Mouse (Mus musculus) right cerebral cortex, postnatal 14 days (tissue): Measurements from ENCODE around the gene Ppif.

Source experiments
- DNase-seq: peaks from one replicate; pipeline ENCODE4 v3.0.0; 2022

The Ppif gene

DNA sequence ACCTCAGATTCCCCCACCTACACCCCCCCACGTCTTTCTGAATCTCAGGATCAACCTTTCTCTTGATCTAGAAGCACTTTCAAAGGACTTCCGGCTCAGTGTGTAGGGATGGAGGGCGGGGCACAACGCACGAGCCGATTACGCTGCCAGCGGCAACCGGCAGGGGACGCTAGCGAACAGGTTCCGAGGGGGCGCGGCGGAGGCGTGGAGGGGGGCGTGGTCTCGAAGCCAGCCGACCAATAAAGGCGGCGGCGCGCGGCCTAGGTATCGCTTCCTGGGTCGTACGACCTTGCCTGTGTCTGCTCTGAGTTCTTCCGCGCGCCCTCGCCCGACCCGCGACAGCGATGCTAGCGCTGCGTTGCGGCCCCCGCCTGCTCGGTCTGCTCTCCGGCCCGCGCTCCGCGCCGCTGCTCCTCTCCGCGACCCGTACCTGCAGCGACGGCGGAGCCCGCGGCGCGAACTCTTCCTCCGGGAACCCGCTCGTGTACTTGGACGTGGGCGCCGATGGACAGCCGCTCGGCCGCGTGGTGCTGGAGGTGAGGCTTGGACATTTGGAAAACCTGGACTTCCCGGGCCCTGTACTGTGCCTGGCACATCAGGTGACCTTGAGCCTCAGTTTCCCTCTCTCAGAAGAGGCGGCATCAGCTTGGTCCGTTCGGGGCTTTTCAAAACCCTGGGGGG, at the start of gene Ppif:
Gene Ppif, plus strand, starts transcription at position 267 of the 681 bp plus-strand sequence.
- DNase-seq: peak; percentile 97

DNA sequence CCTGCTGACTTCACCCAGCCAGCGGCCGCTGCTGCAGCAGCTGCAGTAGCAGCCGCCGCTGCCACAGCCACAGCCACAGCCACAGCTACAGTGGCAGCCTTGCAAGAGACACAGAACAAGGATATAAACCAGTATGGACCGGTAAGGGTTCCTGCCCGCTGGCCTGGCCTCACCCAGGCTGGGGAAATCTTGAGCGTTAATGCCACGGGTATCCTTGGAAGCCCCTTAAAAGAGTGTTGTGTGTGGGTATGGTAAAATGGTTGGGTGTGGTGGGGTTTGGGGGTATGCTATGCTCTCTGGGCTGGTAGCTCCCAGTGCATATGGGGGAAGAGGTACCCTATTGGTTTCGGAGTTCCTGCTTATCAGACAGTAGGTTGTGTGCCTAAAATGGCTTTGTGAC, 48.2 kb upstream of the Ppif start:
- DNase-seq: no peak

DNA sequence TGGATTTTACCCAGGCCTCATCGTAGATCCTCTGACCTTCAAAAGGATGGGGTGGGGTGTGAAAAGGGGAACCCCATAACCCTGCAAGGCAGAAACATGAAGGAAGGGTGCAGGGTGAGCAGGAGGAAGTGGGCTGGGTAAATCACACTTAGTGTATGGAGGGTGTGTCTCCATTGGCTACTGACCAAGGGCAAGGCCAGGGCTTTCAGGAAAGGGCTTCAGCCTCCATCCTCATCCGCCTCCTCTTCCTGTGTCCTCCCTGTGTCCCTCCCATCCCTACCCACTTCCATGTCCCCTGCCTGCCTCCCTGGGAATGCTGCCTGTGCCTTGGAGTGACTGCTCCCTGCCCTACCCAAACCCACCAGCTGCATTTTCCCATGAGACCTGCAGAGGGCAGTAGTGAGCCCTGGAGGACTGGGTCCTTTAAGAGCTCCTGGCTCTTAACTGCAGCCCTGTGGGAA, 47.8 kb upstream of the Ppif start:
- peak; percentile 61 for DNase-seq

DNA sequence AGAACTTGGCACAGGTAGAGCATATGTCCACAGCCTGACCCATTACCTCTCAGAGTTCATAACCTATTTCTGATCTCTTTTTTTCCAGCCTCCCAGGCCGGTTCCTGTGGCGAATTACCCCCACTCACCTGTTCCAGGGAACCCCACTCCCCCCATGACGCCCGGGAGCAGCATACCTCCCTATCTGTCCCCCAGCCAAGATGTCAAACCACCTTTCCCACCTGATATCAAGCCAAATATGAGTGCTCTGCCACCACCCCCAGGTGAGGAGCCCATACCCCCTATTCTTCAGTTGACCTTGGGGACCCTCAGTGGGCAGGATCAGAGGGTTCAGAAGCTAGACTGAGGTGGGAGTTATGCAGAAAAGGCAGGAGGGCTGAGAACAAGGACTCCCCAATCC, 42.8 kb upstream of the Ppif start:
- DNase-seq: no peak

DNA sequence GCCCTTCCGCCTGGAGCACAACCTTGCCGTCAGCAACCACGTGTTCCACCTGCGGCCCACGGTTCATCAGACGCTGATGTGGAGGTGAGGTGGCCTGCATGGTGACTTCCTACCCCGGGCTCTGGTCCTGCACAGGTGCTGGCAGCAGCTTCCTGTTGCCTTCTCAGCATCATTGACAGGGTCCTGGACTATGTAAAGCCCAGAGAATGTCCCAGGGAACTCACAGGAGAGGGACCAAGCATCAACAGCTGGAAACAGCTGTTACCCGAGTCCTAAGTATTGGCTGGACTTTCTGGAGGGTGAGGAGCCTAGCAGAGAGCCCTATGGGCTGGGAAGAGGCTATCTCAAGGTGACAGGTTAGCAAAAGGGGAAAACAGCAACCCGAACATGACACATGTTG, 42.0 kb upstream of the Ppif start:
- DNase-seq: no peak

DNA sequence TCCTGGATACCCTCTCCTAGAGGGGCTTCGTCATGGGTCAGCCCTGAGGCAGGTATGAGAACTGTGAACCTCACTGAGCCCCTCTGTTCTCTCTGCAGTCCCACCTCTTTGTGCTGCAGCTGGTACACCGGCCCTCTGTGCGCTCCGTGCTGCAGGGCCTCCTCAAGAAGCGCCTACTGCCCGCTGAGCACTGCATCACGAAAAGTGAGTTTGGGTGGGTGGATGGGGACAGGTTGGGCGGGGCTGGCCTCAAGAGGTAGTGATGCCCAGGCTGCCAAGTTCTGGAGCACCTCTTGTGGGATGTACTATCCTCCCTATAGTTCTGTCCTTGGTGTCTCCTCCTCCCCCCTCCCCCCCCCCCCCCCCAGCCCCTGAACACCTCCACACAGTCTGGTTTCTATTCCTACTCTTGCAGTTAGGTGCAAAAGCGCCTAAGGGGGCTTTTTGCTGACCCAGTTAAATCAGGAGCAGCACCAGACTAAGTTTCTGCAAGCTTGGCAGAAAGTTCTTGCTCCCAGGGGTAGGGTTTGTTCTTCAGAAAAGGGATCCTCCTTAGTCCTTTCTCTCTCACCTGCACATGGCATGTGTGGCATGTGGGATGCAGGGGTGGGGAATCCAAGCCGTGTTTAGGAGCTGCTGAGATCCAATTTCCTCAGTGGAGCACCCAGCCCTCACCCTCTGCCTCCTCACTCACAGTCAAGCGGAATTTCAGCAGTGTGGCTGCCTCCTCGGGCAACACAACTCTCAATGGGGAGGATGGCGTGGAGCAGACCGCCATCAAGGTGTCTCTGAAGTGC, 39.4 kb upstream of the Ppif start:
- DNase-seq: no peak

DNA sequence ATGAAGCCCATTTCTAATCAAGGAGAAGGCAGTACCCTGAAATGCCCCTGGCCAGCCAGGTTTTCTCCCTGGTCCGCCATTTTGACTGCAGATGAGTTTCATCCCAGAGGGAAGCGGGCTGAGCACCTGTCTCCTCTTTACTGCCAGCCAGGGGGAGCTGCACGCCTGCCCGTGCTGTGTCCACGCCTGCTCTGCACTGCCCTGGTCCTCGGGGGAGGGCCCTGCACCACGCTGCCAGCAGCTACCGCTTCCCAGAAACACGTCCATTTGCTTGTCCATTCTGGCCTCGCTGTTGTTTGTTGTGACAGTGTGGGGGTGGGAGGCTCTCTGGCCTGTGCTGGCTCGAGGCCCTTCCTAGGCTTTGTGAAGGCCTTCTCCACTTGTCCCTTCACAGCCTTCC, 33.3 kb upstream of the Ppif start:
- DNase-seq: no peak

DNA sequence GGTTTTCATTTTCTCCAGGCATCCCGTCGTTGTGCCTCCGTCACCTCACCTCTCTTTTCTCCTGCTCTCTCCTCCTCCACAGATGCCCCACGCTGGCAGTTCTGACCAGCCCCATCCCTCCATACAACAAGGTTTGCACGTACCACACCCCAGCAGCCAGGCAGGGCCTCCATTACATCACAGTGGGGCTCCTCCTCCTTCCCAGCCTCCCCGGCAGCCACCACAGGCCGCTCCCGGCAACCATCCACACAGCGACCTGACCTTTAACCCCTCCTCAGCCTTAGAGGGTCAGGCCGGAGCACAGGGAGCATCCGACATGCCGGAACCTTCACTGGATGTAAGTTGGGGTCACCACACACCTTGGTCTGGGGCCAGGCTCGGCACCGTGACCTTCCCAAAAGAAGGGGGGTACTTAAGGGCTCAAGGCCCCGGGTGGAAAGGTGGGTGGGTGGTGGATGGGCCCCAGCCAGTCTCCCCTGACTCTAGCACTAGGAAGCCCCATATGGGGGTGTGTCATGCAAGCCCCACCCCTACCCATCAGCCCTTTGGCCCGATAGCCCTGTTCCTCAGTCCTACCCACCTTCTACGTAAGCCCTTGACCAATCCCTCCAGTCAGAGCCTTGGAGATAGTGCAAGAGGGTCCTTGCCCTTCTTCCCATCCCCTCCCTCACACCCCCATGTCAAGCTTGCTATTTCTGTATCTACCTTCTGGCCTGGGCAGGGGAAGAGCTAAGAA, 32.6 kb upstream of the Ppif start:
- DNase-seq: no peak

DNA sequence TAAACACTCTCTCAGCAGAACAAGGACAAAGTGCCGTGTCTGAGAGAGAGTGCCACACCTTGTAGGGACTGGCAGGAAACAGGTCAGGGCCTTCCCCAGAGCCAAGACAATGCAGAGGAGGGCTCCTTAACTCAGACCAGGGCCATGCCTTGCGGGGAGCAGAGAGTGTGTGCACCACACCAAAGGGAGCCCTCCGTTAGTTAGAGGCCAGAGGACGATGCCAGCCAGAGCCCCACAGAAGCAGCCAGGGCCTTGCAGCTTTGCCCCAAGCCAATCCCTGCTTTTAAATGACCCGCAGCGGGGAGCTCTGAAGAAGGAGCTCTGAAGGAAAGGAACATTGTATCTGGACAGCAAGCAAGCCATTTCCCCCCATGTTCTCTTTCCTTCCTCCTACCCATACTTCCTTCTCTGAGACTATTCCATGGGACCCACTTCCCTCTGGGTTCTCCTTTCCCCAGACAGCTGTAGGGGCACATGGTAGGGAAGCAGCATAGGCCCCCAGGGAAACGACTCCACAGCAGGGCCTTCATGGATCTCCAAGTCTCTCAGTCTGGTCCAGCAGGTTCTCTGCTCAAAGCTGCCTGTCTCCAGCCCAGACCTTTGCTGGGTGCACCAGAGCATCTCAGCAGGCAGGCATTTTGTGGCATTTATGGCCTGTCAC, 30.2 kb upstream of the Ppif start:
- DNase-seq: no peak

DNA sequence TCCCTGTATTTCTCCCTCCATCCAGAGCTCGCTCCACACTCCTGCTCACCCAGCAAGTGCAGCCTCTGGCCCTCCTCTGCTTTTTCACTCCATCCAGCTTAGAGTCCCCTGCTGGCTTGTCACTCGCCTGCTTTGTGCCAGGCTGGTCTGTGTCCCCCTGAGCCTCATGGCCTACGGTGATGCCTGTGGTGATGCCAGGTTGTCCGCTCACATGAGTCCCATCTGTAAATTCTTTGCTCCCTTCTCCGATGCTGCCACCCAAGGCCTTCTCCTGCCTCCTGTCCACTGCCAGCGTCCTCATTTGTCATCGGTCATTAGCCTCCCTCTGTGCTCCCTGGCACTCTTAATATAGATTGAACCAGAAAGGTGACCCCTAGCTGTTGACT, 29.7 kb upstream of the Ppif start:
- no peak for DNase-seq

DNA sequence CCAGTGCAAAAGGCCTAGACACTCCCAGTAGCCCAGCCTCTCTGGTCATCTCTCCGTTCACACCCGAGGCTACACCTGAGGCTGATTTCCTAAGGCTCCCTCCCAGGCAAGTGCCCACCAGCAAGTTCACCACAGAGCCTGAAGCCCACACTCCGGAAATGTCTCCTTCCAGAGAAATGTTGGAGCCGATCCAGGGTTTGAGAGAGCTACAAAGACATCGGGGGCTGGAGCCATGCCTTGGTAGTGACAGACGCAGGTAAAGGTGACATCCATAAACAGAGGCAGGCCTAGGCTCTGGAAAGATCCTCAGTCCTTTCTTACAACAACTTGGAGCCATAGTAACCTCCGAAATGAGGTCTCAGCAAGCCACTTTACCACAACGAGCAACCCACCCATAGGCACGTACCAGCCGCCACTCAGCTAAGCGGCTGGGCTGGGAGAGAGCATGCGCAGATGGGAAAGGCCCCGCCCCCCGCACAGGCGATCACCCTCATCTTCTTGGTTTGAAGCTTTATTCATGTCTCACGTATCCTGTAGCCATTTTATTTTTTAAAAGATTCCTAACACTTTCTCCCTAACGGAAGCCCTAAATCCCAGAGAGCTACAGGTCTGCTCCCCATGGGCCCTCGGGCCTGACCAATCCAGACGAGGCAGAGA, 28.5 kb upstream of the Ppif start:
- DNase-seq: no peak

DNA sequence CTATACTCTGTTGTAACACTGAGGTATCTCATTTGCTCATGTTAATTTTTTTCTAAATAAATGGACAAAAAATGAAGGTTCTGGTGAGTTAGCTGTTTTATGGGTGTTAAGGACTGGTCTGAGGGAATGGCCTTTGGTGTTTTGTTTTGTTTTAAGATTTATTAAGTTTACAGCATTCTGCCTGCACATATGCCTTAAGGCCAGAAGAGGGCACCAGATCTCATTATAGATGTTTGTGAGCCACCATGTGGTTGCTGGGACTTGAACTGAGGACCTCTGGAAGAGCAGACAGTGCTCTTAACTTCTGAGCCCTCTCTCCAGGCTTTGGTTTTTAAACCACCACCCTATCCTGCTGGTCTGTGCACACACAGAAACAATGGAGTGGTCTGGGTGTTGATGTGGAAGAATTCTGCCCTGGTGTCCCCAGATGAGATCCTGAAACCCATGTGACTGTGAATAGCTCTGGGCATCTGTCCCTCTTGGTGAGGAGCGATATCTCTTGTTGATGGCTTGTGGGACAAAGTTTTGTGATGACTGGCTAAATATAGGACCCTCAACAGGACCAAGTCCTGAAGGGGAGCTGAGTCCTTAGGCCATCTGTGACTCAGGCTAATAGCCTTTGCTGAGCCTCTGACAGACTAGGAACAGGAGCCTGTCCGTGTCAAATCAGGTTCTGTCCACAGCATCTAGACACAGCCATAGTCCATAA, 27.1 kb upstream of the Ppif start:
- no peak for DNase-seq

DNA sequence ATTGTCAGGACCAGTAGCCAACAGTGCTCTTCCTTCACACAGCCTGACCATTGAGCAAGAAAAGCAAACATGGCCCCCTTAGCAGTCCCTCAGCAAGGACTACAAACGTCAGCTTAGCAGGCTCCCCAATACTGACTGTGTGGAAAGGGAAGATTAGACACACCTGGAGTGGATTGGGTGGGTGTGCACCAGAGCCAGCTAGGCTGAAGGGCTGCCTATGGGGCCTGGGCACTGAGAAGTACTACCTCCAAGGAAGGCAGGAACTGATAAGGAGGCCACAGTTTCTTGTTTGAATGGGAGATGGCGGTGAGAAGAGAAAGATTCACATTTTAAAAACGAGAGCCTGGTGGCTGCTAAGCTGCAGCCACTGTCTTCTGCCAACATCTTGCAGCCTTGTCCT, 26.4 kb upstream of the Ppif start:
- no peak for DNase-seq

DNA sequence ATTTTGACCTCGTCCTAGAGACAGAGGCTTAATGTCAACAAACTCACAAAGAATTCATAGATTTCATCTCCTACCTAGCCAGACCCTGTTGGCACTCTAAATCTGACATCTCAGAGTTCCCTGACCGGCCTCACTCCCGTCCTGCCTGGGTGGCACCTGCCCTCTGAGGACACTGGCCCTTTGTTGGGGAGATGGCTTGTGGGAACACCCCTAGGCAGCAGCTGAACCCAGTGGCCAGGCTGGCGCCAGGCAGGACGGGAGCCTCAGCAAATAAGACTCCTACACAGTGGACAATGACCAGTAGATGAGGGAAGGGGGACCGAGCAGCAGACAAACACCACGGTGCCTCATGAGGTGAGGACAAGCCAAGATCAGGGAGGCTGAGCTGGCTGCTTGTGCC, 14.3 kb upstream of the Ppif start:
- no peak for DNase-seq

DNA sequence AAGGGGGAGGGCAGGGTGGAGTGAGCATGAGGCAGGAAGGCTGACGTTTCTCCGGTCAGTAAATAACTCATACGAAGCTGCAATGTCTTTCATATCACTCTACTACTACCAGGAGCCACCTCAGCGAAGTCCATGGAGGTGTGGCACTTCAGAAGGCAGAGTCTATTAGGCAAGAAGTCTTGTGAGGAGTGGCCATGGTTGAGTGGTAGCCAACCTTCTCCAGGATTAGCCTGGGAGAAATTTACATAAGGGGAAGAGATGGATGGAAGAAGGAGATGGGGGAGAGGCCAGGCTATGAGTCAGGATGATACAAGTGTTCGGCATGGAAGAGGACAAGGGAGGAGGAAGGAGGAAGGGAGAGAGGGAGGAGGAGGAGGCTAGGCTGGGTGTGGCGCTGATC, 11.9 kb upstream of the Ppif start:
- DNase-seq: no peak

DNA sequence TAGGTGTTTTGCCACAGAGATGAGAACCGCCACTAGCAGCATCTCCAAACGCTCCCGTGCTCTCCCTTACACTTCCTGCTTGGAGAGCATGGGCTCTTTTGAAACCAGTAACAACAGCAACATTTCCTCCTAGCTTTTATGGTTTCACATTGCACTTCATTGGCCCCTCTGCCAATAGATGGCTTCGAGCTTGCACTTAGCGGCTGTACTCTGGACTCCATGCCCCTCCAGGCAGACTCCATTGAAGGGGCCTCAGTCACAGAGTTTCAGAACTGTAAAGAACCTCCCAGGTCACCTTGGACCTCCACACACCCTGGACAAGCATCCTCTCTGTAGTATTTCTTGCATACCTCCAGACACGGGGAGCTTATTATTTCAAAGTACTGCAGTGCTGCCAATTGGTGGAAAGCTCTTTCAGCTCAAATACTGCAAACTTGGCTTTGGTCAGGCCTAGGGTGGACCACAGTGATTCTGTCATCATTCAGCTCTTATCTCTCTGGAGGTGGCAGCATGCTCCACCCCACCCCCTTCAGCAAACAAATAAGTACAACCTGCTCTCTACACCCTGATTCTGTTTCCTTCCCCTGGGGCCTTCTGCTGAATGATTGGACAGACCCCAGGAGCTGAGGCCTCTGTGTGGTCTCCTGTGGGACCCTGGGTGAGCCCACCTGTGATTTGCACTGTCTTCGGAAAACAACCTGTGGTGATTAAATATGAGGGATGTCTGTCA, 7.6 kb upstream of the Ppif start:
- no peak for DNase-seq

DNA sequence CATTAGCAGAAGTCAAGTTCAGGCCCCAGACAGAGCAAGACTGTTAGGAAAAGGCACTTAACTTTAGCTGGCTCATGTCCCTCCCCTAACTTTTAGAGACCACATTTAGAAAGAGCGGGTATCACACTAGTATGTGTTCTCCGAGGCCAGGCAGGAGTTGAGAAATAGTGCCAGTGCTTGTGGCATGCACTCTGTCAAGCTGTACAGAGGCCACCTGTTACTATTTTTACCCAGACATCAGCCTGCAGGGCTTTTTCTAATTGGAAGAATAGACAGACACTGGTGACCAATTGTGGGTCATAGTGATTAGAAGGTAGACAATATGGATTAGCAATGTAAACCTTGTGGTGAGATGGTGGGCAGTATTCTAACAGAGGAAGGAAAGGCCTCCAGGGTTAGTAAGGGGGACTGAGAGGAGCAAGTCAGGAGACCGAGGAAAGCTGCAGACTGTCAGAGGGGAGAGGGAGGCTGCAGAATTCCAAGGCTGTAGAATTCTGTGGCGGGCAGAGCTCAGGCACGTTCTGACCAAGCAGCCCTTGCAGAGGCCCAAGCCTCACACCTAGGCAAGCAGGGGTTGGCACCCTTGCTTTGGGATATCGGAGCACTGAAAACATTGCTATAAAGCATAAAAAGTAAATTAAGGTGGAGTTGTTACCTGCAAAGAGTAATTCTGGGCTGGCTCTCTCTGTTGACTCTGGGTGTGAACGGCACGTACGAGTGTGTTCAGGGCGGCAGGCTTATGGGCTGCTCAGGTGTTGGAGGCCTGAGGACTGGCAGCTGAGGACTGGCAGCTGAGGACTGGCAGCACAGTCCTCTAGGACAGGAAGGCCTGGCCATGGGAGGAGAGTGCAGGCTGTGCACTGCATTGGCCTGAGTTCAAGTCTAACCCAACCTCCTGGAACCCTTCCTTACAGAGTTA, 6.7 kb upstream of the Ppif start:
- DNase-seq: no peak

DNA sequence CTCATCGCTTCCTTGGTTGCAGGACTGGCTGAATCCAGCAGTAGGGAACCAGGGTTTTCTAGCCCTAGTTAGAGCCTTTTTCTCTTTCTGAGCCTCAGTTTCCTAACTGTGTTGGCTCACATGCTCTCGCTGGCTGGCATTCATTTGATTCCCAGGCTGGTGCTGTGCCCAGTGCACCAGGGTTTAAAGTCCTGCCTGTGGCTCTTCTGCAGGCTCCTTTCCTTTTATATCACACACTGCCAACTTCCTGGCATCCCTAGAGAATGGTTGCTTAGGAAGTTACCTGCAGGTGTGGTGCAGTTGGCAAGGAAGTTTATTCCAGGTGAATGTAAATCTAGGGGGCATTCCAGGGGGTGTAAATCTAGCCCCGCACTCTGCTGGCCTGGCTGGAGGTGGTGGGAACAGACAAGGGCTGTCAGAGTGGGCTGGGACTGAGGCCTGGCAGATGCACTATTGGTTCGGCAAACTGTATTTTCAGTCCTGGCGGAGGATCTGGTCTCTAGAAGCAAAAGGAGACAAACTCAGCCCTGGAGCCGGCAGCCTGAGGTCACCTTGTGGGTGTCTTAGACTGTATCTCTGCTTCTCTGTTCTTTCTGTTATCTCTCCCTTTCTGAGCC, 575 bp upstream of the Ppif start:
- DNase-seq: no peak

DNA sequence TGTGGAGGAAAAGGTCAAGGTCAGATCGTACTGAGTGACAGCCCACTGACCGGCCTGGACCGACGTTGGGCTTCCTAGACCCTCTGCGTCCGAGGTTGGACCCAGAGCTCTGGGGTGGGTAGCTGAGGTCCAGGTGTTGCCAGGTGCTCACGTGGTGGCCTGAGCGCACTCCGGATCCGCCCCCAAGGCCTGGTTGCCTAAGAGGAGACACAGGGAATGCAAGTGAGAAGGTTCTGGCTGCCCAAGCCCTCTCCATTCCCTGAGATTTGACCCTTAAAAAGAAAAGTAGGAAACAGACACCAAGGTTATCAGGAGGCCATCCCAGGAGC, 579 bp downstream of the Ppif start:
- no peak for DNase-seq

DNA sequence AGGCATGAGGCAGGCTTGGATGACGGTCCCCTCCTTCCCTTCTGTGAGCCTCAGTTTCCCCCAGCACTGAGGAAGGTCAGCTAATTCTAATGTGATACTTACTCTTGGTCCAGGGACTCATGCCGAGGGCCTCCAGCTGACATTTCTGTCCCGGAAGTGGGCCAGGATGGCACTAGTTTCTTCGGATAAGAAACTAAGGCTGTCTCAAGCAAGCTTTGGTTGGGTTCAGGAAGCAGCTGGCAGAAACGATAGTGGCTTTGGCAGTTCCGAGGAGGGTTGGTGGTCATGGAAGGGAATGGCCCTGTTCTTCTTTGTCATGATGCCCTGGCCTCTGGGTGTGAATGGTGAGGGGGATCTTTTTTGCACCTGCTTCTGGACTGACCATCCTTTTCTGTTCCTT, 1.1 kb downstream of the Ppif start:
- no peak for DNase-seq
